Mouse (Mus musculus) left cerebral cortex, postnatal 14 days (tissue): ENCODE data around the gene Nit2. TPM values are rescaled to one million over a fixed set of nuclear protein-coding genes. Genes with fewer than 3 reads are reported as not detected.

Experiments
- DNase-seq, 2 experiments: peaks; one replicate each; pipeline ENCODE4 v3.0.0; 2021 to 2022; ENCODE audit warnings: low spot score in 2 of 2, mixed read lengths in 1 of 2
- intact Hi-C: fragments of 180-260 bp; cut with DNase I; formaldehyde crosslinking; loops from one replicate; pipeline ENCODE4 v1.15.1; 2025
- total RNA-seq, 2 experiments: library from RNA; stranded (reverse); gene quantifications; 2 replicates each; pipeline ENCODE4 v1.2.3; 2021

The Nit2 gene
- total RNA-seq, 2 experiments from 2014 or later = 19.2 to 19.5 TPM

GRCm38 (mm10) chr16:57166086-57166485, 1.1 kb downstream of the Nit2 start:
- no peak for DNase-seq
- intact Hi-C loops = no loop called here

DNA sequence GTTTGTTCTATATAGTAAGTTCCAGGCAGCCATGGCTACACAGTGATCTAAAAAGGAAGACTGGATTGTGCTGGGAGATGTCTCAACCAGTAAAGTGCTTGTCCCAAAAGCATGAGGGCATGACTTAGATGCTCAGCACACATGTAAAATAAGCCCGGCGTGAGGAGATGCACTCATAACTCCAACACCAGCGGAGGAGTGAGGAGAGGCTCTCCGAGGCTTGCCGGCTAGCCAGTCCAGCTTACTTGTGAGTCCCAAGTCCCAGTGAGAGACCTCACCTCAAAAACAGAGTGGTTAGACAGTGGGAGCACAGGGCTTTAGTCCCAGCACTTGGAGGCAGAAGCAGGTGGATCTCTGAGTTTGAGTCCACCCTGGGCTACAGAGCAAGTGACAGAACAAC, 2.0 kb downstream of the Nit2 start:
- intact Hi-C loops = no loop called here
- no peak for DNase-seq

- intact Hi-C loops = no loop called here
- no peak for DNase-seq
These were observed 3.4 kb downstream of the Nit2 start for GRCm38 (mm10) chr16:57163694-57164093.

- intact Hi-C loops = no loop called here
- DNase-seq = no peak
These were observed 4.3 kb downstream of the Nit2 start for GRCm38 (mm10) chr16:57162841-57163240.

GRCm38 (mm10) chr16:57159835-57160234, 7.3 kb downstream of the Nit2 start:
- intact Hi-C loops = no loop called here
- DNase-seq = no peak

DNA sequence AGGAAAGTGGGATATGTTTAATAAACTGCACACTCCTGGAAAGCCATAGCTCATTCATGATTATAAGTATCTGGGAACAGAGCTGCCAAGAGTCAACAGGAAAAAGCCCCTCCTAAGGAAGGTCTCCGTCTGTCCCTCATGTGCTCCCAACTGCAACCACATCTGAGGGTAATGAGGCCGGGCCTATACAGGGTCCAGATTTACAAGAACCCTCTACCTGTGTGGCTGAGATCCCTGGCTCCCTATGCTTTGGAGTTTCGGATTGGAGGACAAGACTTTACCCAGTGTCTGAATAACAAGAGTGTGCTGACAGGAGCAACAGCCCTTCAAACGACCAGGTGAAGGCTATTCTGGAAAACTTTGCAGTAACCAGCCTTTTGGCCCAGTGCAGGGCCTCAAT, 9.4 kb downstream of the Nit2 start:
- DNase-seq = no peak
- intact Hi-C loops = no loop called here

- DNase-seq = no peak
- intact Hi-C loops = no loop called here
These were observed 10.1 kb downstream of the Nit2 start for GRCm38 (mm10) chr16:57157076-57157475.

DNA sequence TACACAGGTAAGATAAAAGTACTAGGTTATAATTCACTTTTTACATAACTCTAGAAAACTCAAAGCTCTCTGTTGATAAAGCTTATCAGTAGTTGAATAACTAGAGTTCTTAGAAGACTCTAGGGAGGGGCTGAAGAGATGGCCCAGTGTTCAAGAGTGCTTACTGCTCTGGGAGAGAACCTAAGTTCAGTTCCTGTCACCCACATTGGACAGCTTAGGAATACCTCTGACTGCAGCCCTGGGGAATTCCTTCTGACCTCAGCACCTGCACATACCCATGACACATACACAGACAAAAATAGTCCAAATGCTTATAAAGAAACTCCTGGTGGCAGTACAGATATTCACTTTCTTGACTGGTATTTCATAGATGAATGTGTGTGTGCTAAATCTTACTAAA, 11.2 kb downstream of the Nit2 start:
- intact Hi-C loops = no loop called here

DNA sequence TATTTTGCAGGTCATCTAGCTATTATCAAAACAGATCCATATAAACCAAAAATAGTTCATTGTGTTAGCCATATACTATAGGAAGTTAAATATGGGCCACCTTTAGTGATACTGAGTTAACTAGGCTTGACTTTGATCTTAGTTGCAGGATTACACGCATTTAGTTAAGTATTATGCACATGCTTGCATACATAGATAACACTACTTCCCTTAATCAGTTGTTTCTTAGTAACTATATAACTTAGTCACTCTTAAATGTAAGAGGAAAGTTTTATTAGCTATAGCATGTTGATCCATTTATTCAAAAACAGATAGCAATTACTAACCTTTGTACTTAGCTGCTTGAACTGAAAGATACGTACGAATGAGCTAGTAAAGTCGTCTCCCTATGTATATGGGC, 15.7 kb downstream of the Nit2 start:
- DNase-seq = no peak
- intact Hi-C loops = no loop called here

More for the DNA sequence above, 11.2 kb downstream of the Nit2 start:
- no peak for DNase-seq

DNA sequence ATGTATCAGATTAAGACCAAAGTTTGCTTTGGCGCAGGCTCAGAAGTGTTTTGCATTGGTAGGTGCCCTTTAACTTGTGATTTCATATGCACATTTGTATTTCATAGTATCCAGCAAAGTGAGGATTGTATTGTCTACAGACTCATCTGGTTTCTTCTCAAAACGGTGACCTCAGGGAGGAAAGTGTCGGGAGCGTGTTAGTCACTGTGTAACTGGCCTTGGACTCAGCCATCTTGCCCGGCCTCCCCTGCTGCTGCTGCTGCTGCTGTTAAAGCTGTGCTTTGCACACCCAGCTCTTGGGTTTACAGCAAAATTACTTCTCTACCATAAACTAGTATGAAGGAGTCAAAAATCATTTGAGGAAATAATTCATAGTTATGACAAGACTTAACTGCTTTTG, 22.4 kb downstream of the Nit2 start:
- intact Hi-C loops = no loop called here
- no peak for DNase-seq

DNA sequence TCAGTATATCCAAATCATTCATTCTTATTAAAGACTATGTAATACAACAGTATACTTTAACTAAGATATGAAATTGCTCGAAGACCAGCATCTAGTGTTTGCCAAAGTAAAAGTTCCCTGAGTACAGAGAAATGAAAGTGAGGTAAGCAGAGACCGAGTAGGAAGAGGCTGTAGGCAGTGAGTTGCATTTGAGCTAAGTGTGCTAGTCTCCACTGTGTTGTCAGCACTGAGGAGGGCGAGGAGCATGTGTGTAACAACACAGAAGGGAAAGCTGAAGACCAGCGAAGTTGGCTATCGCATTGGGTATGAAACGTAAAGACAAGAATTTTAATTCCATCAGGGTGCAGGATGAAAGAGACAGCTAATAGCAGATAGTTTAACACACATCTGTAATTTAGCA, 33.5 kb downstream of the Nit2 start:
- DNase-seq = no peak
- intact Hi-C loops = no loop called here

DNA sequence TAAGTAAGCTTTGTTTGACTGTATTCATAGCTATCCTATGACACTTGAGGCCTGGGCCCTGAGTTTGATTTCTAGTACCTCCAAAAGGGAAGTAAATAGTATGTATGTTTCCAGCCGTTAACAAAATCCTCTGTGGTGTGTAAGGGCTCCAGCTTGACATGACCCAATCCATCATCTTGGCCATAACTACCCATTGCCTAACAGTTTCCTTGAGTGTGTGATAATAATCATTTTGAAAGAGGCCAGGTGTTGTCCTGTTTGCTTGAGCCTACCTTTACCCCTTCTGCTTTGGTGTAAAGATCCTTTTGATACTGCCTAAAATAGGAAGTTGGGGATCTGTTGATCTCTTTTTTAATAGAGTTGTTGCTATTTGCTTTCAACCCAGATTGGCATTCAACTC, 34.8 kb downstream of the Nit2 start:
- DNase-seq = no peak
- intact Hi-C loops = no loop called here

DNA sequence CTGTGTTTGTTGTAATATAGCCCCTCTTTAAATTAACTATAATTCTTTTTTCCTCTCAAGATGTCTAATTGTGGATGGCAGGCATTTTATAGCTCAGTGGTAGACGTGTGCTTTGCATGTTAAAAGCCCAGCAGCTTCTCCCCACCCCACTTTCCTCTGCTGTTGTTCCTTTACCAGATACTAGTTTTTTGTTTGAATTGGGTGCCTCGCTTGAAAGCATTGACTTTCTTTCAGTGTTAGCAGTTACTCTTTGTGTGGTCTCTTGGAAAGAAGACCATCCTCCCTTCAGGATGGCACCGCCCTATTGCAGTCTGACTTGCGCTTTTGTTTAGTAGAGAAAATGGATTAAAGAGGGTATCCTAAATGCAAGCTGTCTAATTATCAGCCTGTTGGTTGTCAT, 35.6 kb downstream of the Nit2 start:
- no peak for DNase-seq

DNA sequence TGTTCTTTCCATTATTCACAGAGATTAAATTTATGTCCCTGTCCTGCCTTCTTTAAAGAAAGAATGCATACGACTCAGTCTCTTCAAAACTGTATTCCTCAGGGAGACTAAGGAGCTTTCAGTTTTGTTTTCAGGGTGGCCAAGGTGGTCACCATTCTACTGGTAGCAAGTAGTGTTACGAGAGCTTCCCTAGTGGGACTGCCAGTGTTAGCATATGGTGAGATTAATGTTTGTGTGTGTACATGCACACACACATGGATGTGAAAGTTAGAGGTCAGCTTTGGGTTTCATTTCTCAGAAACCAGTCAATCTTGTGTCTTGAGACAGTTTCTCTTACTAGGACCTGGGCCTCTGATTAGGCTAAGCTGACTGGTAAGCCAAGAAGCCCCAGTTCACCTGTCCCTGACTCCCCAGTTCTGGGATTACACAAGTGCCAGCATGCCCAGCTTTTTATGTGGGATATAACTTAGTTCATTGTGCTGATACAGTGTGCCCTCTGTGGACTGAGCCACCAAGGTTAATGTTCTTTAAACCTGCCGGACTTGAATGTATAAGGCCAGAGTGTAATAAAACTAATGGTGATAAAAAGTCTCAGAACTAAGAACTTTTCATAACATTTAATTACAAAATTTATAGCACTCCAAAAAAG, 36.3 kb downstream of the Nit2 start:
- intact Hi-C loops = no loop called here

More for the DNA sequence above, 35.6 kb downstream of the Nit2 start:
- intact Hi-C loops = no loop called here

GRCm38 (mm10) chr16:57127825-57128224, 39.3 kb downstream of the Nit2 start:
- DNase-seq = no peak
- intact Hi-C loops = no loop called here

More for the DNA sequence above, 36.3 kb downstream of the Nit2 start:
- DNase-seq = no peak

- intact Hi-C loops = no loop called here
- DNase-seq = no peak
These were observed 40.9 kb downstream of the Nit2 start for GRCm38 (mm10) chr16:57126268-57126667.

GRCm38 (mm10) chr16:57122682-57123445, 44.3 kb downstream of the Nit2 start:
- intact Hi-C loops = no loop called here
- peak in 1 of 2 experiments; percentile 8 for DNase-seq

- intact Hi-C loops = no loop called here
- peak in 1 of 2 experiments; percentile 8 for DNase-seq
These were observed 45.2 kb downstream of the Nit2 start for GRCm38 (mm10) chr16:57121816-57122415.

GRCm38 (mm10) chr16:57120913-57121815, 46.0 kb downstream of the Nit2 start, which contains the start of gene Tomm70a:
Gene Tomm70a (plus strand): TSS chr16:57121703.
- intact Hi-C loops = no loop called here
- DNase-seq = peak; percentile 92 to 99

DNA sequence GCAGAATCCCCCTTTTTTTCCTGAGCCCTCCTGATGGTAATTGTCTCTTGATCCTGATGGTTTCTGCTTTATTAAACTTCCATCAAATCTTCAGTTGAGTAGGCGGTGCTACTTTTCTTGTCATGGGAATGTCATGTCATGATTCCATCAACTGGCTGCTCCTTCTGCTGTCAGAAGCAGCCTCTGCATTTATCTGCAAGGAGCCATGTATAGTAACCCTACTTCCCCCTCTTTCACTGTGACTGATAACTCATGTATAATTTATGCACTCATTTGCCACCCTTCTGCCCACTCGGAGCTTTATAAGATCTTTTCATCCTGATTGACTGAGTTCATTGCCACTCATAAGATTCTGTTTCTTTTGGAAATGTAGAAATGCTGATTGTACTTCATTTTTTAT, 49.6 kb downstream of the Nit2 start:
- intact Hi-C loops = no loop called here
- DNase-seq = no peak
